Mouse (Mus musculus) neural tube, embryonic 13.5 days (tissue): ENCODE results near the gene Msi2. TPM values are rescaled to one million over a fixed set of nuclear protein-coding genes. Genes with fewer than 3 reads are reported as not detected.
A peak's percentile ranks its signal among the peaks of the same experiment; 100 is the strongest.

Source experiments
- ATAC-seq: fragments of 200-750 bp; cut with Nextera tagmentation; 2 replicates; pipeline ENCODE4 v1.8.0; 2017; ENCODE audit warnings: low read depth, mild to moderate bottlenecking, moderate TSS enrichment, moderate library complexity
- H3K27ac ChIP-seq: fragments of 300-500 bp; sonication (generic); replicated peaks from 2 replicates; pipeline ENCODE4 v1.5.1; 2015; ENCODE audit warnings: moderate library complexity, mild to moderate bottlenecking, inconsistent platforms
- H3K27me3 ChIP-seq: fragments of 300-500 bp; sonication (generic); 2 replicates; pipeline ENCODE4 v1.6.1; 2015; ENCODE audit warnings: mild to moderate bottlenecking, inconsistent platforms
- H3K36me3 ChIP-seq: fragments of 300-500 bp; sonication (generic); 2 replicates; pipeline ENCODE4 v1.6.1; 2015; ENCODE audit warnings: mild to moderate bottlenecking, inconsistent platforms
- H3K4me1 ChIP-seq: fragments of 300-500 bp; sonication (generic); replicated peaks from 2 replicates; pipeline ENCODE4 v1.6.1; 2015; ENCODE audit warnings: inconsistent platforms
- H3K4me2 ChIP-seq: fragments of 300-500 bp; sonication (generic); 2 replicates; pipeline ENCODE4 v1.6.1; 2015; ENCODE audit warnings: inconsistent platforms, mild to moderate bottlenecking, moderate library complexity
- H3K4me3 ChIP-seq: fragments of 300-500 bp; sonication (generic); 2 replicates; pipeline ENCODE4 v1.5.1; 2015; ENCODE audit warnings: mild to moderate bottlenecking, inconsistent platforms
- H3K9ac ChIP-seq: fragments of 300-500 bp; sonication (generic); 2 replicates; pipeline ENCODE4 v1.6.1; 2015; ENCODE audit warnings: moderate library complexity, mild to moderate bottlenecking, inconsistent platforms
- H3K9me3 ChIP-seq: fragments of 300-500 bp; sonication (generic); 2 replicates; pipeline ENCODE4 v1.6.1; 2016; ENCODE audit warnings: inconsistent platforms
- WGBS: fragments of 180-500 bp; shearing (Covaris S2); methylation state at CpG from one replicate; pipeline ENCODE4 v1.1.7; 2015; 5-methylcytosine and 5-hydroxymethylcytosine counted together
- microRNA-seq: library from miRNA; unstranded; fragments of <30 nt; microRNA quantifications from one replicate; pipeline ENCODE4, GENCODE M21; 2016
- polyA plus RNA-seq: library from polyadenylated mRNA; unstranded; fragments of >200 nt; fragmentation: Nextera tagmentation; extraction: Ambion mirVana; gene quantifications from 2 replicates; pipeline ENCODE4 v1.2.1, GENCODE M21; 2015

Gene Msi2
- polyA plus RNA-seq, 1 experiment from 2014 or later: 20.9 TPM

DNA sequence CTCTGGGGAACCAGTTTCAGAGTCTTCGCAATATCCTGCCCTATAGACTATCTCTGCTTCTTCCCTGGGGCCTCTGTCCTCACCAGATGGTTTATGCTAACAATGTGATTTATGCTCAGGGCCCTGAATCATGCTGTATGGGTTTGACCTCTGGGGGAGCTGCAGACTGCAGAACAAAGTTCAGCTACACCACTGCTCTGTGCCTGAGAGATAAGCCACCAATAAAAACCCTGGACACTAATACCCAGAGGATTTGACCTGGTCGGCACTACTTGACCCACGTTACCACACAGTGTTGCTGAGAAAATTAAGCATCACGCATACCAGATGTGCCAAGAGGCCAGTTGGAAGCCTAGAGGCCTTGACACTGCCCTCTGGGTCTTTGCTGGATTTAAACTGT lies 420.8 kb downstream of the Msi2 start:
- Histone ChIP-seq H3K27me3 (no peaks in the 10 kb centered on the region), H3K36me3 (no peaks in the 10 kb centered on the region), H3K4me3 (no peak overlapping the region), H3K4me1 (peaks cover 66% of the 10 kb centered on the region), H3K9ac (no peak overlapping the region), H3K4me2 (no peak overlapping the region), H3K9me3 (no peaks in the 10 kb centered on the region), H3K27ac (no peak overlapping the region)
- WGBS: 23% methylated on average over 4 of the region's 4 CpGs
- ATAC-seq: no peak; the same call in 1 of the 2 replicates

DNA sequence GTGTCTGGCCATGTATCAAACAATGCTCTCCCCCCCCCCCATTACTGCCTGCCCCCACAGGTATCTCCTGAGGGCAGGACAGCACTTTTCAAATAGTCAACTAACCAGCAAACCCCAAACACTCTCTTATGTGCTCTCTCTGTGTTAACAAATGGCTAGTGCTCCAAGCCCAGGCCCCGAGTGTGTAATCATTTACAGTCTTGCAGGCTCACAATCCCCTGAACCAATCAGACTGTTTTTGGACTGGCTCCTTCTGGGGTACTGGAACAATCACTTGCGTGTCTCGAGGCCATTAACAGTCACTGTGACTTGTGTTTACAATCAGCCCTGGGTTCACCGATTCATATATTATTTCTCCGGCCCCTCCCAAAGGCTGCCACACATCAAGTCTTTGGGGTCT lies 423.0 kb downstream of the Msi2 start:
- H3K27ac ChIP-seq: peak overlapping the region; percentile 78
- ATAC-seq: 0 out of 2 replicates have a peak, but pooled peaks have one; percentile 7
- peak overlapping the region; percentile 62; the same call in 1 of the 2 replicates for H3K9ac ChIP-seq
- H3K9me3 ChIP-seq: no peaks in the 10 kb centered on the region
- H3K36me3 ChIP-seq: no peaks in the 10 kb centered on the region
- no peak overlapping the region for H3K4me3 ChIP-seq
- peak overlapping the region; percentile 57 for H3K4me2 ChIP-seq
- H3K27me3 ChIP-seq: no peaks in the 10 kb centered on the region
- 19% methylated on average over 5 of the region's 5 CpGs for WGBS
- H3K4me1 ChIP-seq: peaks cover 62% of the 10 kb centered on the region

DNA sequence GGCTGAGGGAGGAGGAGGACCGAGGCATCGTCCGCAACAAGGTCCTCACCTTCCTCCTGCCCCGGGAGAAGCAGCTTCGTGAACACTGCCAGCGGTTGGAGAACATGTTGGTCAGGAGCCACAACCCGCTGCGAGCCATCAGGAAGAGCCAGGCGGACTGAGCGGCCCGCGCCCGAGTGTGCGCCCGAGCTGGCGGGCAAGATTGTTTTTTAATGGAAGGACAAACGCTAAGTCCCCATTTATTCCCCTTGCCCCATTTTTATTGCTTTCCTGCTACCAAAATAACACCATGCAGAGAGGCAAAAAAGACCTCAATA lies 424.0 kb downstream of the Msi2 start:
- WGBS: 22% methylated on average over 17 of the region's 17 CpGs
- ATAC-seq: no peak
- no peaks in the 10 kb centered on the region for H3K36me3 ChIP-seq
- H3K4me3 ChIP-seq: peak overlapping the region; percentile 35
- H3K9ac ChIP-seq: peak overlapping the region; percentile 62
- no peaks in the 10 kb centered on the region for H3K9me3 ChIP-seq
- H3K27me3 ChIP-seq: no peaks in the 10 kb centered on the region
- peak overlapping the region; percentile 78 for H3K27ac ChIP-seq
- H3K4me1 ChIP-seq: peaks cover 67% of the 10 kb centered on the region
- peak overlapping the region; percentile 57 for H3K4me2 ChIP-seq

DNA sequence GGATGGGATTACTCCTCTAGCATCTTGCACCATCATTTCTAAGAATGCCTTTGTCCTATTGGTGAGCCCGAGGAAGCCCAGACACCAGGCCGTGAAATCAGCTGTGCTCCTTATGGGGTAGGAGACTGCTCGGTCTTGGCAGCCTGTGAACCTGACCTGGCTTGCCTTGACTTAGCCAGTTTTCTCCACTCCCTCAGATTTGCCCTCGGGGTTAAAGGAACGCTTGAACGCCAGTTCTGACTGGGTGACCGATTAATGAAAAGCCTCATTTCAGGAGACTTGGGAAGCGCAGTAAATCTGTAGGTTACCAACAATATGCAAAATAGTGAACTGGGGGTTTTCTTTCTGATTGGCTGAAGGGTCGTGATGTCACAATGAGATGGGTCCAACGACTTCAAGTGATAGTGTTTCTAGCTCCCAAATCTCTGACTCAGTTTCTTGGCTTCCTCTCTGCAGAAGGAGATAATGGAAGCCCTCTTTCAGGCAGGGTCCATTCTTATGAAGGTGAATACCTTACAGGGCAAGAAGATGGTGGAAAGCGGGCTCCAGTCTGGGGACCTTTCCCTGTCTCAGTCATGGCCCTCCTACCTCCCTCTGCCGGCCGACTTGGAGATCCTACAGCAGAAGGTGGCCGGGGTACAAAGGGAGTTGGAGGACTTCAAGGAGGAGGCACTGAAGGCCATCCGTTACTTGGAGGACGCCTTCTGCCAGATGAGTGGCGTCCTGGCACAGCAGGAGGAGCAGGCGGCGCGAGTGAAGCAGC lies 424.5 kb downstream of the Msi2 start, which contains the start of gene Ccdc182:
Gene Ccdc182, plus strand, starts transcription at position 428 of the 763 bp plus-strand sequence.
- Histone ChIP-seq H3K4me2 (peak within 1 kb of the TSS; percentile 57), H3K27ac (peak within 1 kb of the TSS; percentile 78), H3K4me3 (peak within 1 kb of the TSS; percentile 35), H3K36me3 (no peaks in the 10 kb centered on the region), H3K4me1 (peaks cover 72% of the 10 kb centered on the region), H3K9me3 (no peaks in the 10 kb centered on the region), H3K9ac (peak within 1 kb of the TSS; percentile 62), H3K27me3 (no peaks in the 10 kb centered on the region)
- ATAC-seq: no peak
- WGBS: 21% methylated on average over 20 of the region's 20 CpGs

DNA sequence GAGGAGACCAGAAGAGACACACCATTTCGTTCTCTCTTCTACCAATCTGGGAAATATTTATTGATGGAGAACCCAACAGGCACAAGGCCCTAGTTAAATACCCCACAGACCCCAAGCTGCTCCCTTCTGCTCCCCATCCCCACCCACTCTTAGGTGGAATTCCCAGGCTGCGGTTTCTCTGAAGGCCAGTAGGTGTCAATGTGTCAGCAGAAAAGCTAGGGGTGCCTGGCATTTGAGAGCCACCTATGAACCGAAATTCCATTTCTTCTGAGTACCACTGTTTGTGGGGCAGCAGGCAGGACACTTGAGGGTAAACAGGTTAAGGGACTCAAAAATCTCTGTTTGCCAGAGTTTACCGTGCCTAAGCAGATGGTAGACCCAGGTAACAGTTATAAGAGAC lies 426.6 kb downstream of the Msi2 start:
- Histone ChIP-seq H3K9me3 (no peaks in the 10 kb centered on the region), H3K36me3 (no peaks in the 10 kb centered on the region), H3K4me3 (no peak overlapping the region), H3K4me2 (no peak overlapping the region), H3K9ac (no peak overlapping the region; the same call in 1 of the 2 replicates), H3K4me1 (peaks cover 68% of the 10 kb centered on the region), H3K27me3 (no peaks in the 10 kb centered on the region), H3K27ac (no peak overlapping the region)
- WGBS: 37% methylated on average over 4 of the region's 4 CpGs
- no peak for ATAC-seq

DNA sequence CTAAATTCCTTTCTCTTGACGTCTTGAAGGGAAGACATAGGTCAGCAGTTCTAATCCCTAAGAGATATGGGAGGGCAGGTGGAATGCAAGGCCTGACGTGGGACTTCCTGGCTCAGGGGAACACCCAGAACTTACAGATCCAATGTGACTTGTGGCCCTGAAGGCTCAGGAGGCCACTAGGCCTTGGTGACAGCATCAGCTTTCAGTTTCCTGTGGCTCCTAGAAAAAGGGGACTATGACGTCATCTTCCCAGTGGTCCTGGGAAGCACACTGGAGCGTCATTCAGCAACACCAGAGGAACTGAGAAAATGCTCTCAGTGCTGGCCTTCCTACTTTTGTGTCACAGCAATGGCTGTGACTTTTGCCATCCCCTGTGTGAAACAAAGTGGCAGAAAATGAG lies 427.1 kb downstream of the Msi2 start:
- Histone ChIP-seq H3K9me3 (no peaks in the 10 kb centered on the region), H3K4me1 (peaks cover 66% of the 10 kb centered on the region), H3K4me2 (no peak overlapping the region), H3K36me3 (no peaks in the 10 kb centered on the region), H3K27ac (no peak overlapping the region), H3K4me3 (no peak overlapping the region), H3K9ac (no peak overlapping the region), H3K27me3 (no peaks in the 10 kb centered on the region)
- ATAC-seq: no peak
- 81% methylated on average over 4 of the region's 4 CpGs for WGBS

Small RNA genes lying within 50 kb of the gene (microRNA-seq; reads per million reads assigned to microRNA genes)
- not detected for gene Mir378b

Other genes starting within 250 kb of the Msi2 start
- gene Akap1, start 146.1 kb upstream of the Msi2 start, polyA plus RNA-seq: 25.7 and 25.9 TPM in 2 replicates
- 25.7 and 27.4 TPM in 2 replicates for gene Scpep1, start 237.0 kb upstream of the Msi2 start, polyA plus RNA-seq
- not detected in 2 replicates for gene Elobl, start 248.4 kb upstream of the Msi2 start, polyA plus RNA-seq